Mouse (Mus musculus) CD8-positive naive resting alpha-beta T cell, adult 2 months (primary cell): ENCODE measurements around the gene Fam214b.
A peak's percentile ranks its signal among the peaks of the same experiment; 100 is the strongest.

Experiments used
- DNase-seq, 2 experiments: peaks; one replicate each; pipeline ENCODE4 v3.0.0; 2022; ENCODE audit warnings: low read depth in 2 of 2, low spot score in 2 of 2

Fam214b gene

DNA sequence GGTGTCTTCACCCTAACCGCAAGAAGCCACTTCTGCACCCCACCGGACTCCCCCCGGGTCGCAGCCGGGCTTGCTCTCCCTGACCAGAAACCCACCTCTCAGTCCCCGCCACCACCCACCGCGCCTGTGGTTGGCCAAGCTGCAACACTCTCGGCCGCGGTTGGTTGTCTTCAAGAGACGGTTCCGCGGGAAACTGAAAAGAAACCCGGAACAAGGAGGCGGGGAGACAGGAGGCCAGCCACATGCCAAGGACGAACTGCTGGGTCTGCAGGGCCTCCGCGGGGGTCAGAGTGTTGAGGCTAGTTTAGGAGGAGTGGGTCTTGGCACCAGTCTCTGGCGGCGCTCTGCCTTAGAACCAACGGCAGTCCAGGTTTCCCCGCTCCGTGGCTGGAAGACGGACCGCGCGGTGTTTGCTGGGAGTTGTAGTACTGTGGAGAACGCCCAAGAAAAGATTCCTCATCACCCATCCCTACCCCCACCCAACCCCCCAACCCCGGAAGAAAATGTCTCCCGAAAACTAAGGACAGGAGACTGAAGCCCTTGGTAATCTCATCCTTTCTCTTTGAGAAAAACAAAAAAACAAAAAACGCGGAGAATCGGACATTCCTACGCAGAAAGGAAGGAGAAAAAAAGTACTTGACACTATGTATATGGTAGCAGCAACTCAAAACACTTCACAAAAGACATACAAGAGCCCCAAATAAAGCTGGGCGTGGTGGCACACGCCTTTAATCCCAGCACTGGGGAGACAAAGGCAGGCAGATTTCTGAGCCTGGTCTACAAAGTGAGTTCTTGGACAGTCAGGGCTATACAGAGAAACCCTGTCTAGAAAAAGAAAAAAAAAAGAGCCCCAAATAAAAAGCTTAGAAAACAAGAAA, 35.6 kb downstream of the Fam214b start, which contains the start of gene Fancg:
Gene Fancg (minus strand): TSS at position 346 of the 878 bp plus-strand sequence.
- DNase-seq = peak; percentile 39 to 57

DNA sequence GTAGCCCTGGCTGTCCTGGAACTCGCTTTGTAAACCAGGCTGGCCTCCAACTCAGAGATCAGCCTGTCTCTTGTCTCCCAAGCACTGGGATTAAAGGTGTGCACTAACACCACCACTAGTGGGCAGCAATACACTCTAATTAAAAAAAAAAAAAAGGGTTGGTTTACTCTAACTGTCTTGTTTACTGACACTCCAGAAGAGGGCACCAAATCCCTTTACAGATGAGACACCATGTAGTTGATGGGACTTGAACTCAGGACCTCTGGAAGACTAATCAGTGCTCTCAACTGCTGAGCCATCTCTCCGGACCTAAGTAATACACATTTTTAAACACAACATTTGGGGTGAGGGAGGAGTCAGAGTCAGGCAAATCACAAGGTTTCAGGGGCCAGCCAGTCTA, 40.3 kb downstream of the Fam214b start:
- peak; percentile 24 to 59 for DNase-seq

DNA sequence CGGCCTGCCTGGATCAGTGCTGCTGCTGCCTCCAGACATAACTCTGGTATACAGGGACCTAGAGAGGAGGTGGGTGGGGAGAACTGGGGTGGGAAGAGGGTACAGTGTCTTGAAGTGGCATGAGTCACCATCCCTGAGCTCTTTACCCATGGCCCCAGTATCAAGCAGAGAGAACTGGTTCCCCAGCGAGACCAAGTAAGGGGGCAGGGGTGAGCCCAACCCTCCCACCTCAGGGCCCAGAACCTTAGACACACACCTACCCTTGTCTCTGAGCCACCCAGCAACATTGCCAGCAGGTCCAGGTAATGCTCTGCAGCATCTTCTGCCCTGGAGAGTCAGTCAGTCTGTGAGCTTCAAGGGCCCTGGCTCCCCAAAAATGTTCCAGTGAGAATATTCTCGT, 41.1 kb downstream of the Fam214b start:
- DNase-seq = no peak

DNA sequence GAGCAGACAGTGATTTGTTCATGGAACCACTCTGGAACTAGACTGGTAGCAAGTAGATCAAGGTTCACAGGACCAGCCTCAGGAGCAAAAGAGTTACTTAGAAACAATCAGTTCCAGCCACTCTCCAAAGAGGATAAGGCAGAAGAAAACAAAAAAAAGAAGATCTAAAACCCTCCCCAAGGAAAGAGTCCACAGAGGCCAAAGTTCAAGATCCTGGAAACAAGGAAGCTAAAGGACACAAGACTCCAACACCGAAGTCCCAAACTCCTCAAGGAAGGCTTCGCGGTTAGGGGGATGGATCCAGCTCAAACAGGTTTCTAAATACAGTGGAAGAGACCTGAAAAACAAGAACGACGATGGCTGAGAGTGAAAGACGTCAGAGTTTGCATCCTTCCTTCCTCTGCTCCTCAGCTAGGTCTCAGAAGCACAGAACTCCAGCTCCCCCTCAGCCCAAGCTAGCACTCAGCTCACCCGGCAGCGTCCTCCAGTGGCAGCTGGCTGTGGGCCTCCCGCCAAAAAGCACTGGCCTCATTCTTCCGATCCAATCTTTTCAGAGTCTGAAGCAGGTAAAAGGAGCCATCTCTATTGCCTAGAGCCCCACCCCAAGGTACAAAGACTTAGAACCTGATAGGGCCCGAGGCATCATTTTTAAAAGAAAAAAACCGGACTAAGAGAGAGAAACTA, 43.1 kb downstream of the Fam214b start:
- no peak for DNase-seq

DNA sequence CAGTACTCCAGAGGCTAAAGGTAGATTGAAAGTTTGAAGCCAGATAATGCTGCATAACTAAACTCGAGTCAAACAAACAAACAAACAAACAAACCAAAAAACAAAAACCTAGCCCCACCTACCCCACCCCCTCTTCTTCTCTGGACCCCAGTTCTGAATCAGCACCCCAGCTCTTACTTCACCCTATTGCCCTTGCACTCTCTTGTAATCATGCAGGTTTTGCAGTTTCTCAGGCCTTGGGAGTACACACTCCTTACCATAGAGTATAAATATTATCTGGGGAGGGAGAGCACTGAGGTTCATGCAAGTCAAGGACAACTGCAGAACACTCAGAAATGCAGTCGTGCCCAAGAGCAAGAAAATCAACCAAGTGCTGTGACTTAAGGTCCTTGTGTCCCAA, 44.7 kb downstream of the Fam214b start:
- DNase-seq = no peak

DNA sequence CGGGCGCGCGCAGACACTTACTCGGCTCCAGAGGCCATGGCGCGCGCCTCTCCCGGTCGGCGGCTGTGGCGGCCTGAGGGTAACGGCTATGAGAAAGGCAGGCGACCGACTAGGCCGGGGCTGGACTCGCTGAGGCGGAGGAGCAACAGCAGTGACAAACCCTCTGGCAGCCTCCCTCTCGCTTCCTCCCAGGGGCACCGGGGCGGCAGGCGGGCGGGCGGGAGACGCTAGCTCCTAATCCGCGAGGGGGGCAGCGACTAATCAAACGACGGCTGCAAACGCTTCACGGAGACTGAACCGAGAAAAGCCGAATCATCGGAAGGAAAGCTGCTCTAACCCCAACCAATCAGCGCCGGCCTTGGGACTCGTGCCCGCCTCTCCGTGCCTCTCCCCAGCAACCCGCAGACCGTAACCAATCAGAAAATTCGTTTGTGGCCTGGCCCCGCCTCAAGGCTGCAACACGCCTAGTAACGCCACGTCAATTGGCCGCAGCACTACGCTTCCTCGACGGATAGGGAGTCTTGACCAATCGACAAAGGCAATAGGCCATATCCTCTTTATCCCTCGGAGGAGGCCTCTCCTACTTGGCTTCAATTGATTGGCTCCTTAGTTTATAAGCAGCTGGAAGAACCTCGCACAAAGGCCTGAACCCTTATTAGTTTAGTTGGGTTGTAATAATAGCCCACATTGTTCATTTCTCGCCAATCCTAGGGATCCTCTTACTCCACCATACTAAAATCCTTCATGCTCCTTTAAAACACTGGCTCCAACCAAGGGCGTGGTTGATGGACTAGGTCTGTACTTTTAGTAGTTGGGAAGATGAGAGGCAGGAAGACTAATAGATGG, 45.7 kb downstream of the Fam214b start, which contains the start of gene Vcp:
Gene Vcp (minus strand): TSS at position 367 of the 846 bp plus-strand sequence.
- DNase-seq = peak; percentile 97 to 98

DNA sequence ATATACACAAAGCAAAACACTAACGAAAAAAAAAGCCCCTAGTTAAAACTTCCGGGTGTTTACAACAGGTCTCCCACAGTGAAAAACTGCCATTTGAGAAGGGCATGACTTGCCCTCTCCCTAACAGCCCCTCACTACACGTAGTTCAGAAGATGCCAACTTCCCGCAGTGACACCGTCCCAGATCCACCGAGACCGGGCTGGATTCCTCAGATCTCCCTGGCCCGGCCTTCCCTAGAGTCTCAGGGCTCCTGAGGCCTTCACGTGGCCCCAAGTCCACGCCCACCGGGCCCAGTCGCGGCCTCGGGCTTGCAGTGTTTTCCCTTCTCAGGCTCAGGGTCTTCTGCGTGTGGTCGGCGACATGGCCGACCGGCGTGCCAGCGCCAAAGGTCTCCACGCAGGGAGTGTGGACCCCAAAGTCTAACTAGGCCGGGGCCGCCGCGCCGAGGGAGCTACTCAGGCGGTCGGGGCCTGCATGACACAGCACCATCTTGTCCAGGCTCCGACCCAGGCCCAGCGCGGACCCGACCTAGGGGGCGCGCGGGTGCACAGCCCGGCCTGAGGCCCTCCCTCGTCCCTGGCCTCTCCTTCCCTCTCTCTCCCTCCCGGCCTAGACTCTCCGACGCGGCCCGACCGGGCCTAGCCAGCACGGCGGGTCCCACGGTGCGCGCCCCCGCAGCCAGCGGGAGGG, 46.4 kb downstream of the Fam214b start:
- peak; percentile 44 to 58 for DNase-seq

DNA sequence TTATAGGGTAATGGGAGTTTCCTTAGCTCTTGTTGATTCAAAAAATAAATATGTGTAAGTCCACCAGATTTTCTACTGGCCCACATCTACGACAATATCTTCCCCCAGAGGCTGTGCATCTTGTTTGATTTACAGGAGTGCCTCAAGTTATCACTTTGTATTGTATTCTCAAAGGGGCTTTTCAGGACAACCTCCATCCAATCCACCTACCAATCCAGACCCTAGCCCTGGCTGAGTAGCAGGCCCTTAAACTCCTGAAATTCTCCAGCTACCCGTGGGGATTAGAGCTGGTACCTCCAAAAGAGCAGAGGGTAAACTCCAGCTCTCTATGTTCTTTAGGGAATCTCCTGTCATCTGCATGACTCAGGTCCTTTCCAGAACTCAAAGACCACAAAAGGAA, 48.0 kb downstream of the Fam214b start:
- DNase-seq = no peak

DNA sequence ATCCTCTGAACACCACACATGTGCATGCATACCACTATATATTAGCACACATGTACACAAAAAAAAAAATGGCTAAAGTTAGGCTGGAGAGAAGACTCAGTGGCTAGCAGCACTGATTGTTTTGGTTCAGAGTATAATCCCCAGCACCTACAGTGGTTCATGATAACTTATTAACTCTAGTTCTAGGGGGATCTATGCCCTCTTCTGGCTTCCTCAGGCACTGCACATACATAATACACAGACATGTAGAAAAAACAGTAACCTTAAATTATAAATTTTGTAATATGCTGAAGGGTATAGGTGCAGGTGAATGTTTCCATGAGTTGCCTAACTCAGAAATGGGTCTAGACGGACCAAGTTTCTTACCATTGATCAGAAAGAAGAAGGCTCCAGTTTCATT, 57.7 kb downstream of the Fam214b start:
- DNase-seq = no peak
